Mouse (Mus musculus) olfactory bulb, adult 2 months (tissue): ENCODE data around the gene Rplp0. TPM values are rescaled to one million over a fixed set of nuclear protein-coding genes. Genes with fewer than 3 reads are reported as not detected.

Experiments
- H3K27ac ChIP-seq: fragments of 200-500 bp; 2 replicates; pipeline ENCODE4 v1.5.1; 2012; ENCODE audit warnings: low read depth, low read length; ENCODE audit not compliant: insufficient read depth
- H3K4me1 ChIP-seq: fragments of 200-500 bp; 2 replicates; pipeline ENCODE4 v1.6.1; 2012; ENCODE audit warnings: low read length; ENCODE audit not compliant: control insufficient read depth, insufficient read depth
- H3K4me3 ChIP-seq: fragments of 200-500 bp; 2 replicates; pipeline ENCODE4 v1.5.1; 2012; ENCODE audit warnings: mild to moderate bottlenecking, low read depth, low read length, moderate library complexity; ENCODE audit not compliant: insufficient read depth
- CTCF ChIP-seq: fragments of 200-500 bp; IDR thresholded peaks from 2 replicates; pipeline ENCODE4 v1.5.1; 2012; ENCODE audit warnings: low read depth, mild to moderate bottlenecking, low read length, moderate library complexity; ENCODE audit not compliant: insufficient read depth
- POLR2A ChIP-seq: fragments of 200-500 bp; IDR thresholded peaks from 2 replicates; pipeline ENCODE4 v1.6.1; 2012; ENCODE audit warnings: mild to moderate bottlenecking, low read depth, low read length, moderate library complexity; ENCODE audit not compliant: insufficient read depth
- WGBS: fragments of 180-500 bp; shearing (Covaris S2); methylation state at CpG from one replicate; pipeline ENCODE4 v1.1.7; 2018; 5-methylcytosine and 5-hydroxymethylcytosine counted together
- polyA plus RNA-seq: library from polyadenylated mRNA; stranded (reverse); fragments of >200 nt; gene quantifications from 2 replicates; pipeline ENCODE4 v1.2.4, GENCODE M21; 2012; ENCODE audit warnings: low replicate concordance; ENCODE audit not compliant: missing spikeins, insufficient read depth, insufficient read length

Rplp0 gene
- polyA plus RNA-seq, 1 experiment: 613 TPM

DNA sequence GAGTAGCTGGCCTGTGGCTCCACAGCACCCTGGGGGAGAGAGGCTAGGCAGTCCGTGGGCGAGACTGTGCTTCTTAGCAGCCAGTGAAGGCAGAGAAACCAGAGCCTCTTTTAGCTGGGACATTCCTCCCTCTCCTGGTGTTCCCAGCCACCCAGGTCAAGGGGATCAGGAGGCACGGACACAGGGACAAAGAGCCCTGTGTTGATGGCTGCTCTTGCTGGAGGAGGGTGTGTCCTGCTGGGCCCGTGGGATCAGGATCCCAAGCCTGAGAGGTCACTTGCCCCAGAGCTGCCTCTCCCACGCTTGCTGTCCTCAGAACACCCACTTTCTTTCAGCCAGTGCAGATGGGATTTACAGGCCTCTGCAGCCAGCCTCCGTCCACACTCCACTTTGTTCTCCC lies 12.3 kb upstream of the Rplp0 start:
- Histone ChIP-seq H3K4me3 (no peak overlapping the region), H3K27ac (no peak overlapping the region), H3K4me1 (peaks cover 31% of the 10 kb centered on the region)
- WGBS: 67% methylated on average over 6 of the region's 6 CpGs
- no peak for TF ChIP-seq POLR2A
- no peak for TF ChIP-seq CTCF

DNA sequence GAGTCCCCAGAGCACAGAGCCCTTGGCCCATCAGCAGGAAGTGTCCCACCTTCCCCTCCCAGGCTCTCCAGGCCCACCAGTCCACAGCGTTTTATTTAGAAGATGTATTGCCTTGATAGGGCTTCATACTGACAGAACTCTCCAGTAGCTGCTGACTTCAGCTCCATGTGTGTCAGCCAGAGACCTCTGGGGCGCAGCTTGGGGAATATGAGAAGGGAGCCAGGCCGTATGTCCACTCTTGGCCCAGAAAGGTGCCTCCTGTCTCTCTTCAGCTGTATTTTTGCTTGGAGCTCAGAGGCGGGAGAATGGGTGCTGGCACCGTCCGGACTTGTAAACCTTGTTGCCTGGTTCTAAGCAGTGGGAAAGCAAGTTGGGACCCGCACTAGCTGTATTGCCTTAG lies 11.8 kb upstream of the Rplp0 start:
- 89% methylated on average over 7 of the region's 7 CpGs for WGBS
- TF ChIP-seq CTCF (no peak), POLR2A (no peak)
- H3K4me1 ChIP-seq: peaks cover 29% of the 10 kb centered on the region
- no peak overlapping the region for H3K27ac ChIP-seq
- H3K4me3 ChIP-seq: no peak overlapping the region

DNA sequence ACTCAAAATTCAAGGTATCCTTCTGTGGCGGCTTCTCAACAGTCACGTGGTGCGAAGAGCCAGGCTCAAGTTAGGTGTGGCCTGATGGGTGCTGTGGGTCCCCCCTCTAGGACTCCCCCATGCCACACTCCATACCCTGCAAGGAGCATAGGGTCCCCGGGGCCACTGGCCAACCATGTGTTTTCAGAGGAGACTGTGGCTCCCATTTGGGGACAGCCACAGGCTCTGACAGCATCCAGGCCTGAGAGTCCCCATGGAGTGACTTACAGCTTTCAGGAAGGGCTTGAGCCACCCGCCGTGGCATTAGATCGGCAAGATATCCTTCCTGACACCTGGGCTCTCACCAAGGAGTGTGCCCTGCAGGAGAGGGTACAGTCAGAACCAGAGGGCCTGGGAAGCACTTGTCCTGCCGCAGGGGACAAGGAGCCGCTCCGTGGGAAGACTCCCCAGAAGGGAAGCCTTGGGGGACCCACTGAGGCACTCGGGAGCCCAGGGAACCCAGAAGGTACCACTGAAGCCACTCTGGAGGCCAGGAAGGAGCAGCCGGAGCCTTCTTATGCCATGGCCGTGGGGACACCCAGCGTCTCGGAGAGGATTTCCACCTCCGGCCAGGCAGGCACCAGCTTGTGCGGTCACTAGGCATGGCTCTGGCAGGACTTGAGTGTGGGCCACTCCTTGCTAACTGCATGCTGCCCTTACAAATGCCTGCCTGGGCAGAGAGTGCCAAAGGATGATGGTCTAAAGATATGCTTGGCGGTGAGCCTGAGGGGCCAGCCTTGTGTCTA lies 10.6 kb upstream of the Rplp0 start:
- 91% methylated on average over 18 of the region's 18 CpGs for WGBS
- H3K4me1 ChIP-seq: peaks cover 18% of the 10 kb centered on the region

DNA sequence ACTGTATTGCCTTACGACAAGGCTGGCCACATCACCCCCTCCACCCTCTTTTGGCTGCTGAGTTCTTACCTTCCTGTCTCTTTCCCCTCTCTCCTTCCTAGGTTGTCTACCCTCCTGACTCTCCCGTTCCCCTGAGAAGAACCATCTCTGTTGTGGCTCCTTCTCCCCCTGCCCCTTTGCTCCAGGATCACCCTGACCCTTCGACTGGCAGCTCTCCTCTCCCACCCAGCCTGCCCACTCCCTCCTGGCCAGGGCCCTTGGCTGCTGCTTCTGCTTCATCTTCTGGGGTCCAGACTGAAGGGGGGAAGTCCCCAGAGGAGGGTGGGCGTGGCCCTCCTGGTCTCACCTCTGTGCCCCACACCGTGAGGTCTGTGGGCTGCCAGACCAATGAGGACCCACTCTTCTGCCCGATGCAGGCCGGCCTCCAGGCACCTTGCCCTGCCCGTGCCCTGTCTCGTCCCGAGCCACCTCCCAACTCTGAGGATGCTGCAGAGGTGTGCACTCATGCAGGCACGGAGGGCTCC lies 8.7 kb upstream of the Rplp0 start:
- Histone ChIP-seq H3K4me3 (no peak overlapping the region), H3K4me1 (peaks cover 5% of the 10 kb centered on the region; the same call in 1 of the 2 replicates), H3K27ac (no peak overlapping the region)
- 90% methylated on average over 11 of the region's 11 CpGs for WGBS
- no peak for TF ChIP-seq POLR2A
- TF ChIP-seq CTCF: no peak

More for the DNA sequence above, 10.6 kb upstream of the Rplp0 start:
- TF ChIP-seq CTCF (no peak), POLR2A (no peak)
- H3K4me3 ChIP-seq: no peak overlapping the region
- no peak overlapping the region for H3K27ac ChIP-seq

DNA sequence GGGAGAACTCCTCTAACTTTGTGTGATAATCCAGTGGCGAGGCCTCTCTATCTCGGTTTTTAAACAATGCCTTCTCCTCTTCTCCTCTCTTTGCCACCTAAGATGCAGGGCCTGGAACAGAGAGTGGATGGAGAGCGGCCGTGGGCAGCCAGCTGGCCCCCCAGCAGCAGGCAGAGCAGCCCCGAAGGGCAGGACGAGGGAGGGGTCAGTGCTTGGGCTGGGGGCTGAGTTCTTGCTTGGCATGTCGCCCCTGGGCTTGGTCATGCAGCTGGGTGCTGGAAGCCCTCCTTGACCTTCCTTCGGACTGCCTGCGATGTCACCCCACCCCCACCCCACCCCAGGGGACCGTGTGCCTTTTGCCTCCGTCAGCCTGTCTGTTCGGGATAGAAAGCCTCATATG lies 7.9 kb upstream of the Rplp0 start:
- Histone ChIP-seq H3K4me3 (no peak overlapping the region), H3K27ac (no peak overlapping the region), H3K4me1 (peaks cover 5% of the 10 kb centered on the region; the same call in 1 of the 2 replicates)
- TF ChIP-seq CTCF (no peak), POLR2A (no peak)
- WGBS: 84% methylated on average over 12 of the region's 12 CpGs

DNA sequence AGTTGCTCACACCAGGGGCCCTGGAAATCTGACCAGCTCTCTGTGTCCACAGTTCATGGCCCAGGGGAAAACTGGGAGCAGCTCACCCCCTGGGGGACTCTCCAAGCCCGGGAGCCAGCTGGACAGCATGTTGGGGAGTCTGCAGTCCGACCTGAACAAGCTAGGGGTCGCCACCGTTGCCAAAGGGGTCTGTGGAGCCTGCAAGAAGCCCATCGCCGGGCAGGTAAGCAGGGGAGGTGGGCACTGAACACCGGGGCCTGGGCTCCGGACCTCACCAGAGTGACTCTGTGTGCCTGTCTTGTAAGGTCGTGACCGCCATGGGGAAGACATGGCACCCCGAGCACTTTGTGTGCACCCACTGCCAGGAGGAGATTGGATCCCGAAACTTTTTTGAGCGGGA lies 7.5 kb upstream of the Rplp0 start:
- TF ChIP-seq POLR2A: no peak
- TF ChIP-seq CTCF: no peak
- WGBS: 82% methylated on average over 13 of the region's 13 CpGs
- Histone ChIP-seq H3K4me3 (no peak overlapping the region), H3K4me1 (peaks cover 1% of the 10 kb centered on the region; the same call in 1 of the 2 replicates), H3K27ac (no peak overlapping the region)

DNA sequence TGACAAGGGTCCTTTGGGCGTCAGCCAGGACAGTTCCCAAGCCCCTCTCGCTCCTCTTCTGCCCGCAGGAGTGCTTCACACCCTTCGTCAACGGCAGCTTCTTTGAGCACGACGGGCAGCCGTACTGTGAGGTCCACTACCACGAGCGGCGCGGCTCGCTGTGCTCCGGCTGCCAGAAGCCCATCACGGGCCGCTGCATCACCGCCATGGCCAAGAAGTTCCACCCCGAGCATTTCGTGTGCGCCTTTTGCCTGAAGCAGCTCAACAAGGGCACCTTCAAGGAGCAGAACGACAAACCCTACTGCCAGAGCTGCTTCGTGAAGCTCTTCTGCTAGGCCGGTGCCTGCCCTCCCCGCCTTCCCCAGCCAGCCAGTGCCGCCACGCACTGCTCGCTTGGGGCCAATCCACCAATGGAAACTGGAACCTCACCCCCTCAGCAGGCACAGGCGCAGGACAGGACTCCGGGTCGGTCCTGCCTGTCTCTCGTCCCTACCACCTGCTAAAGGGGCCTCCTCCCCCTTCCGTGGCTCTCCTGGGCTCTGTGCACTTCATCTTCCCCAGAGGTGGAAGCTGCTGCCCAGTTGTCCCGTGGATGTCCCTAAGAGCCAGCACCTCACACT lies 5.4 kb upstream of the Rplp0 start:
- TF ChIP-seq POLR2A: no peak
- TF ChIP-seq CTCF: no peak
- H3K4me3 ChIP-seq: no peak overlapping the region
- no peak overlapping the region for H3K27ac ChIP-seq

DNA sequence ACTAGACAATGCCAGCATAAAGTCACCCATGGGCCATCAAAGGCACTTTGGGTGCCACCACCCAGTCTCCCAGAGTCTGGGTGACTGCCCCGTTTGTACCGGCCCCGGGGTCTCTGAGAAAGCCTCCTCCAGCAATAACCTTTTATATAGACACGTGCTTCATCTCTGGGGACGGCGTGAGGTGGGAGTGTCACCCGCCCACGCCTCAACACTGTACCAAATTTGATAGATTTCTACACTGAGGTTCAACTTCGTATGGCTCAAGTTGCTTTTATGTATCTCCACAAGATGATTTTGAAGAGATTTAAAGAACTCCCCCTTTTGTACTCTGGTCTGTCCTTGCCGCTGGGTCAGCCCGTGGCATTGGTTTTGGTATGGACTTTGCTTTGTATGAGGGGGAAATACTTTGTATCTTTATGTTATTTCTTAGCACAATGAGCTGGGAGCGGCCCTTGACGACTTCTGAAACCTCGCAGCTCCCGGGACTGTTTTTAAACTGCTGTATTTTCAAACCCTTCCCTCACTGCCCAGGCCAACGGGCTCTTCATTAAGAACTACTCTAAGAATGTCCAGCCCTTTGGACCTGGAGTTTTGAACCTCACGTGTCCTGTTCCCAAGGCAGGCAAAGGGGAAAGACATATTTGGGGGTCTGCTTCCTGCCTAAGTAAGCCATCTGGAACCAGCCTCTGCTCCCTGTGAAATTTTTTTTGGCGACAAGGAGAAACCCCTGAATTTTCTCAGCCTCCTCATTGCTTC lies 4.6 kb upstream of the Rplp0 start:
- no peak overlapping the region for H3K27ac ChIP-seq
- H3K4me3 ChIP-seq: no peak overlapping the region
- H3K4me1 ChIP-seq: no peaks in the 10 kb centered on the region
- TF ChIP-seq POLR2A (no peak), CTCF (no peak)
- 92% methylated on average over 18 of the region's 18 CpGs for WGBS

More for the DNA sequence above, 5.4 kb upstream of the Rplp0 start:
- WGBS: 91% methylated on average over 33 of the region's 33 CpGs
- H3K4me1 ChIP-seq: no peaks in the 10 kb centered on the region
